Mouse (Mus musculus): ENCODE measurements around the gene Abr. TPM values are rescaled to one million over a fixed set of nuclear protein-coding genes. Genes with fewer than 3 reads are reported as not detected.

The Abr gene
- polyA plus RNA-seq, 1 experiment from 2014 or later = 28.3 TPM

GRCm38 (mm10) chr11:76557837-76558236, 64.3 kb downstream of the Abr start:
- WGBS = 91% methylated on average over 4 of the region's 4 CpGs
- Histone ChIP-seq H3K27ac (no peak overlapping the region), H3K4me2 (no peak overlapping the region), H3K9me3 (no peaks in the 10 kb centered on the region), H3K27me3 (no peaks in the 10 kb centered on the region), H3K4me3 (no peak overlapping the region), H3K4me1 (no peaks in the 10 kb centered on the region), H3K36me3 (no peaks in the 10 kb centered on the region), H3K9ac (no peak overlapping the region)
- no peak for ATAC-seq (ENCODE audit: borderline replicate concordance, extremely low read depth, low FRiP score, low TSS enrichment)

- H3K27me3 ChIP-seq = no peaks in the 10 kb centered on the region
- WGBS = 86% methylated on average over 4 of the region's 4 CpGs
- H3K4me2 ChIP-seq = no peak overlapping the region
- H3K4me1 ChIP-seq = no peaks in the 10 kb centered on the region
- no peaks in the 10 kb centered on the region for H3K36me3 ChIP-seq
- no peaks in the 10 kb centered on the region for H3K9me3 ChIP-seq
- no peak overlapping the region for H3K27ac ChIP-seq
- ATAC-seq (ENCODE audit: borderline replicate concordance, extremely low read depth, low FRiP score, low TSS enrichment) = no peak
- H3K9ac ChIP-seq = no peak overlapping the region
- H3K4me3 ChIP-seq = no peak overlapping the region
These were observed 73.9 kb downstream of the Abr start for GRCm38 (mm10) chr11:76548153-76548721.

GRCm38 (mm10) chr11:76547420-76547819, 74.7 kb downstream of the Abr start:
- Histone ChIP-seq H3K9ac (no peak overlapping the region), H3K27me3 (no peaks in the 10 kb centered on the region), H3K4me1 (no peaks in the 10 kb centered on the region), H3K4me2 (no peak overlapping the region), H3K9me3 (no peaks in the 10 kb centered on the region), H3K27ac (no peak overlapping the region), H3K4me3 (no peak overlapping the region), H3K36me3 (no peaks in the 10 kb centered on the region)
- no peak for ATAC-seq (ENCODE audit: borderline replicate concordance, extremely low read depth, low FRiP score, low TSS enrichment)
- WGBS = 63% methylated on average over 5 of the region's 5 CpGs

GRCm38 (mm10) chr11:76546431-76546830, 75.7 kb downstream of the Abr start:
- Histone ChIP-seq H3K4me2 (no peak overlapping the region), H3K9ac (no peak overlapping the region), H3K27ac (no peak overlapping the region), H3K27me3 (no peaks in the 10 kb centered on the region), H3K4me1 (no peaks in the 10 kb centered on the region), H3K4me3 (no peak overlapping the region), H3K36me3 (no peaks in the 10 kb centered on the region), H3K9me3 (no peaks in the 10 kb centered on the region)
- ATAC-seq (ENCODE audit: borderline replicate concordance, extremely low read depth, low FRiP score, low TSS enrichment) = no peak
- WGBS = 73% methylated on average over 4 of the region's 4 CpGs

- no peak overlapping the region for H3K4me2 ChIP-seq
- no peaks in the 10 kb centered on the region for H3K9me3 ChIP-seq
- WGBS = 59% methylated on average over 5 of the region's 5 CpGs
- no peaks in the 10 kb centered on the region for H3K4me1 ChIP-seq
- H3K4me3 ChIP-seq = no peak overlapping the region
- H3K27me3 ChIP-seq = no peaks in the 10 kb centered on the region
- no peak overlapping the region for H3K27ac ChIP-seq
- H3K9ac ChIP-seq = no peak overlapping the region
- no peaks in the 10 kb centered on the region for H3K36me3 ChIP-seq
- no peak for ATAC-seq (ENCODE audit: borderline replicate concordance, extremely low read depth, low FRiP score, low TSS enrichment)
These were observed 78.8 kb downstream of the Abr start for GRCm38 (mm10) chr11:76543300-76543699.

- no peaks in the 10 kb centered on the region for H3K36me3 ChIP-seq
- no peaks in the 10 kb centered on the region for H3K9me3 ChIP-seq
- H3K27ac ChIP-seq = no peak overlapping the region
- no peak overlapping the region for H3K4me2 ChIP-seq
- 16% methylated on average over 1 of the region's 1 CpGs for WGBS
- H3K27me3 ChIP-seq = no peaks in the 10 kb centered on the region
- ATAC-seq (ENCODE audit: borderline replicate concordance, extremely low read depth, low FRiP score, low TSS enrichment) = no peak; the same call in 1 of the 2 replicates
- no peaks in the 10 kb centered on the region for H3K4me1 ChIP-seq
- no peak overlapping the region for H3K9ac ChIP-seq
- no peak overlapping the region for H3K4me3 ChIP-seq
These were observed 81.1 kb downstream of the Abr start for GRCm38 (mm10) chr11:76540973-76541372.

- ATAC-seq (ENCODE audit: borderline replicate concordance, extremely low read depth, low FRiP score, low TSS enrichment) = no peak
- Histone ChIP-seq H3K4me2 (no peak overlapping the region), H3K9ac (no peak overlapping the region), H3K4me1 (no peaks in the 10 kb centered on the region), H3K4me3 (no peak overlapping the region), H3K27ac (no peak overlapping the region), H3K27me3 (no peaks in the 10 kb centered on the region), H3K36me3 (no peaks in the 10 kb centered on the region), H3K9me3 (no peaks in the 10 kb centered on the region)
- WGBS = 78% methylated on average over 3 of the region's 3 CpGs
These were observed 84.7 kb downstream of the Abr start for GRCm38 (mm10) chr11:76537401-76537800.

- Histone ChIP-seq H3K4me3 (no peak overlapping the region), H3K4me1 (no peaks in the 10 kb centered on the region), H3K9me3 (no peaks in the 10 kb centered on the region), H3K27me3 (no peaks in the 10 kb centered on the region), H3K27ac (no peak overlapping the region), H3K36me3 (no peaks in the 10 kb centered on the region), H3K4me2 (no peak overlapping the region), H3K9ac (no peak overlapping the region)
- WGBS = 71% methylated on average over 10 of the region's 10 CpGs
- no peak for ATAC-seq (ENCODE audit: borderline replicate concordance, extremely low read depth, low FRiP score, low TSS enrichment)
These were observed 85.3 kb downstream of the Abr start for GRCm38 (mm10) chr11:76536576-76537354.

GRCm38 (mm10) chr11:76532001-76532400, 90.1 kb downstream of the Abr start:
- Histone ChIP-seq H3K9me3 (no peaks in the 10 kb centered on the region), H3K27me3 (no peaks in the 10 kb centered on the region), H3K4me2 (no peak overlapping the region), H3K4me3 (no peak overlapping the region), H3K9ac (no peak overlapping the region), H3K27ac (no peak overlapping the region), H3K36me3 (no peaks in the 10 kb centered on the region), H3K4me1 (peaks cover 6% of the 10 kb centered on the region; the same call in 1 of the 2 replicates)
- 88% methylated on average over 7 of the region's 7 CpGs for WGBS
- no peak for ATAC-seq (ENCODE audit: borderline replicate concordance, extremely low read depth, low FRiP score, low TSS enrichment)

GRCm38 (mm10) chr11:76530966-76531678, 91.0 kb downstream of the Abr start:
- Histone ChIP-seq H3K4me1 (peaks cover 6% of the 10 kb centered on the region; the same call in 1 of the 2 replicates), H3K27me3 (no peaks in the 10 kb centered on the region), H3K9ac (no peak overlapping the region), H3K36me3 (no peaks in the 10 kb centered on the region), H3K4me2 (no peak overlapping the region), H3K9me3 (no peaks in the 10 kb centered on the region), H3K27ac (no peak overlapping the region), H3K4me3 (no peak overlapping the region)
- ATAC-seq (ENCODE audit: borderline replicate concordance, extremely low read depth, low FRiP score, low TSS enrichment) = no peak
- 47% methylated on average over 7 of the region's 7 CpGs for WGBS

- WGBS = 65% methylated on average over 15 of the region's 15 CpGs
- ATAC-seq (ENCODE audit: borderline replicate concordance, extremely low read depth, low FRiP score, low TSS enrichment) = no peak
- Histone ChIP-seq H3K9ac (no peak overlapping the region), H3K27ac (no peak overlapping the region), H3K27me3 (no peaks in the 10 kb centered on the region), H3K9me3 (no peaks in the 10 kb centered on the region), H3K36me3 (no peaks in the 10 kb centered on the region), H3K4me3 (no peak overlapping the region), H3K4me2 (no peak overlapping the region), H3K4me1 (peaks cover 6% of the 10 kb centered on the region; the same call in 1 of the 2 replicates)
These were observed 91.8 kb downstream of the Abr start for GRCm38 (mm10) chr11:76530168-76530935.
